Mouse (Mus musculus): ENCODE results near the gene Adgrl1. TPM values are rescaled to one million over a fixed set of nuclear protein-coding genes. Genes with fewer than 3 reads are reported as not detected.

The Adgrl1 gene
- polyA plus RNA-seq, 1 experiment from 2014 or later = 23.5 TPM

DNA sequence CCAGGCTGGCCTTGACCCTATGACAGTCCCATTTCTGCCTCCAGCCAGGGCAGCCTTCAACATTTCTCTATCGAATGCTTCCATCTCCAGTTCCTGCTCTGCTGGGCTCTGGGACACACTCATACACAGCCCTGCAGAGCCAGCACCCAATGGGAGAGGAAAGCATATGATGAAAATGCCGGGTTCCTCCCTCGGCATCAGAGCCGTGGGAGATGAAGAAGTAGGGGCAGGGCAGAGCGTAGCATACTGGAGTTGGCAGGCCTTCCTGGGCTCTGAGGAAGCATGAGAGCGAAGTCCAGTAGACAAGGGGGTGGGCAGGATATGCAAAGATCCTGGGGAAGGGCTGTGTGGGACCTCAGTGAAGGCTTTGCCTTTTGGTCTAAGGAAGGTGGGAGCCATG lies 8.7 kb downstream of the Adgrl1 start:
- 74% methylated on average over 6 of the region's 6 CpGs for WGBS
- H3K4me2 ChIP-seq = no peak overlapping the region
- no peak overlapping the region for H3K9ac ChIP-seq
- H3K9me3 ChIP-seq = no peaks in the 10 kb centered on the region
- H3K4me1 ChIP-seq = peaks cover 41% of the 10 kb centered on the region
- no peak overlapping the region for H3K4me3 ChIP-seq
- ATAC-seq (ENCODE audit: insufficient number of reproducible peaks, low FRiP score, low TSS enrichment, low read depth) = no peak
- no peaks in the 10 kb centered on the region for H3K27me3 ChIP-seq
- peaks cover 9% of the 10 kb centered on the region for H3K36me3 ChIP-seq
- H3K27ac ChIP-seq = no peak overlapping the region

DNA sequence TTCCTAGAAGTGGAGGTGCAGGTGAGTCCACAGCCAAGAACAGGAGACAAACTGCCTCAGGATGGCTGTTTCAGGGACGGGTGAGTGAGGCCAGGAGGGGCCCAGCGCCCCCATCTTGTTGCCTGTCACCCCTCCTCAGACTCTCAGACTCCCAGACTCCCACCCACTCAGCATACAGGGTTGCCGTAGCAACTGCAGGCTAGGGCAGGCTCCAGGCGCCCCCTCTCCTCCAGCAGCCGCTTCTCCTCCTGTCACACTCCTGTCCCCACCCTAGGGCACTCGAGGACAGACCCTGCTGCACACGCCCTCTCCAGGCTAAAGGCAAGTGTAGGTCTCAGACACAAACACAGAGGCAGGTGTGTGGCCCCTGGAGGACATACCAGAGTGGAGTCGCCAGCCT lies 9.4 kb downstream of the Adgrl1 start:
- no peak overlapping the region for H3K9ac ChIP-seq

DNA sequence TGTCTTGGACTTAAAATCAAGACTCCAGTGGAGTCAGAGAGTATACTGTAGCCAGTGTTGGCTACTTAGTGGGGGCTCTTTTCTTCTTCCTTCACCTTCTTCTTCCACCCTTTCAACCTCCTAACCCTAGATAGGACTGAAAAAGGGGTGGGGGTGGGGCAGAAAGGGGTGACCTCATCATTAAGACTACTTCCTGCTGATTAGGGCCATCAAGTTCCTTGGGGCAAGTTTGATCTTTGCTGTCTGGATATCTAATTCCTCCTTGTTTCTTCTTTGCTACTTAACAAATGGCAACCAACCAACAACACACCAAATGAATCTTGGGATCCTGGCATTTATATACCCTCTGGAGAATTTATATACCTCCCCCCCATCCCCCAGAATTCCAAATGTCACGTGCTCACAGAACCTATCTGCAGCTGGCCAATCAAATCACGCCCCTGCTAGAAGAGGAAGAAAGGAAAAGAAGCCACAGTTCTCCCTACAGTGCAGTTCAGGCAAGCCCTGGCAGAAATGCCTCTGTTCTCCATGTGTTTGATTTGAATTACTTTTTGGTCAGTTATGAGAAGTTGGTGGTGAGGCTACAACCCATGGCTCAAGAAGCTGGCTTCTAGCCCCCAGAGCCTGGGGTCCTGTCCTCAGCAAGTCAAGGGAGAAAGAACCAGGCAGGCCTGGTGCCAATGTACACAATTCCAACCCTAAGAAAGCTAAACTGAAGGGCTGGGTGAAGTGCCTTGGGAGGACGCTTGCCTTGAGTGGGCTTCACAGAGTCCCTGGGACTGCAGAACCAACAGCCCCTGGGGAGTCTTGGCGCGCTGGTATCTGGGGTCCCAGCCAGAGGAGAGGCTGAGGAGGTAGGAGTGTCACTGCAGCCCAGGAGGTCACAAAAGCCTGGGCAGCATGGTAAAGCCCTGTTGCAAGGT lies 12.2 kb downstream of the Adgrl1 start:
- Histone ChIP-seq H3K9me3 (no peaks in the 10 kb centered on the region), H3K27me3 (no peaks in the 10 kb centered on the region), H3K9ac (no peak overlapping the region), H3K4me2 (no peak overlapping the region), H3K4me3 (no peak overlapping the region), H3K27ac (no peak overlapping the region), H3K4me1 (peaks cover 32% of the 10 kb centered on the region), H3K36me3 (0 out of 2 replicates have a peak, but pooled peaks cover 6% of the 10 kb centered on the region)
- 68% methylated on average over 5 of the region's 5 CpGs for WGBS
- no peak for ATAC-seq (ENCODE audit: insufficient number of reproducible peaks, low FRiP score, low TSS enrichment, low read depth)

More for the DNA sequence above, 9.4 kb downstream of the Adgrl1 start:
- Histone ChIP-seq H3K36me3 (peaks cover 9% of the 10 kb centered on the region), H3K4me1 (peaks cover 34% of the 10 kb centered on the region), H3K27ac (no peak overlapping the region), H3K9me3 (no peaks in the 10 kb centered on the region), H3K4me2 (no peak overlapping the region), H3K4me3 (no peak overlapping the region), H3K27me3 (no peaks in the 10 kb centered on the region)
- no peak for ATAC-seq (ENCODE audit: insufficient number of reproducible peaks, low FRiP score, low TSS enrichment, low read depth)
- 43% methylated on average over 8 of the region's 8 CpGs for WGBS

DNA sequence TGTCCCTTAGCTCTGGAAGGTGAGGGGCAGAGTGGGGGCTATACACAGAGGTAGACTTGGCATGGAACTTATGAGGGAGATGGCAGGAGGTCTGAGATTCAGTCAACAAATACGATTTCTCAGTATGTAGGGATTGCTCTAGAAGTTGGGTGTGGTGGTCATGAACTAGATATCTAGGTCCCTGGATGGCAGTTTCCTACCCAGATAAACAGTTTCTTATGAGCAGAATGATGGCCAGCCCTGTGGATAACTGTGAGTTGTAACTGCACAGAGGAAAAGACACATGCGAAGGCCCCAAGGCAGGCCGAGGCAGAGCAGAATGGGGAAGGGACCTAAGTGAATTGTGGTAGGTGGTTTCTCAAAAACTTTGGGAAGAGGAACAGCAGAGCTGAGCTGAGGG lies 14.3 kb downstream of the Adgrl1 start:
- Histone ChIP-seq H3K9me3 (no peaks in the 10 kb centered on the region), H3K27ac (no peak overlapping the region), H3K36me3 (peaks cover 24% of the 10 kb centered on the region), H3K27me3 (no peaks in the 10 kb centered on the region), H3K4me3 (no peak overlapping the region), H3K4me2 (no peak overlapping the region), H3K4me1 (peaks cover 24% of the 10 kb centered on the region), H3K9ac (no peak overlapping the region)
- 88% methylated on average over 3 of the region's 3 CpGs for WGBS
- no peak for ATAC-seq (ENCODE audit: insufficient number of reproducible peaks, low FRiP score, low TSS enrichment, low read depth)

DNA sequence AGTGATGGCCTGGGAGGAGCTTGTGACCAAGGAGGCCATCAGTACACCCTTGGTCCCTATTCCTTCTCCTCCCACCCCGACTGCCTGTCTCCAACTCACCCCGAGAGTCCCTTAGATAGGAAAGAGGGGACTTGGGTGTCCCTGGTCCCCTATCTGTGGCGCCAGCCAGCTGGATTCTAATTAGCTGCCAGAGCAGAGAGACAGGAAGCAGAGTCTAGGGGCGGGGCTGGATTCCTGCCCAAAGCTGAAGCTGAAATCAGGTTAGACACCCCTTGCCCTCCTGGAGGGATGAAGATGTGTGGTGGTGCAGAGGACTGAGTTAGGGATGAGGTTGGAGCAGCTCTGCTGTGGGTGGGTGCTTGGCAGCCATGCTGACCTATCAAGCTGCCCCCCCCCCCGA lies 15.0 kb downstream of the Adgrl1 start:
- H3K4me3 ChIP-seq = no peak overlapping the region
- 0 out of 2 replicates have a peak, but pooled peaks have one; percentile 7 for ATAC-seq (ENCODE audit: insufficient number of reproducible peaks, low FRiP score, low TSS enrichment, low read depth)
- H3K27ac ChIP-seq = no peak overlapping the region
- peaks cover 30% of the 10 kb centered on the region for H3K36me3 ChIP-seq
- H3K9ac ChIP-seq = no peak overlapping the region
- 38% methylated on average over 5 of the region's 5 CpGs for WGBS
- no peaks in the 10 kb centered on the region for H3K9me3 ChIP-seq
- H3K4me2 ChIP-seq = no peak overlapping the region
- peaks cover 18% of the 10 kb centered on the region for H3K4me1 ChIP-seq
- H3K27me3 ChIP-seq = no peaks in the 10 kb centered on the region

DNA sequence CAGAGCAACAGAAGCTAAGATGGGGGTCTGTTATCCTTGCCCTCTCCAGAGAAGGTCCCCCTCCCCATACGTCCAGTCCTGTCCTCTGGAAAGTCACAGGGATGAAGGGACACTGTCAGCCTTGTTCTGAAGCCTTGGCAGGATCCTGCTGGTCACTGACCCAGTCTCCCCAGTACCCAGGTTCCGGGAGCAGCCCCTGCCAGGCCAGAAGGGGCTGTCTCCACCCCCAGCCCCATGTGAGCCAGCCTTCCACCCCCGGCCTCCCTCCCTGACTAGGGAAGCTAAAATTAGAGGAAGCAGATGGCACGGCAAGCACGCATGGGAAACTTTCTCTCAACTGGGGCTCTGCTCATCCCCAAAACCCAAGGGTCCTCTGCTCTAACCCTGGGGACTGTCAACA lies 16.1 kb downstream of the Adgrl1 start:
- H3K4me2 ChIP-seq = no peak overlapping the region
- 73% methylated on average over 5 of the region's 5 CpGs for WGBS
- H3K4me3 ChIP-seq = no peak overlapping the region
- peaks cover 17% of the 10 kb centered on the region for H3K4me1 ChIP-seq
- H3K9ac ChIP-seq = no peak overlapping the region
- H3K9me3 ChIP-seq = no peaks in the 10 kb centered on the region
- peaks cover 40% of the 10 kb centered on the region for H3K36me3 ChIP-seq
- no peaks in the 10 kb centered on the region for H3K27me3 ChIP-seq
- no peak for ATAC-seq (ENCODE audit: insufficient number of reproducible peaks, low FRiP score, low TSS enrichment, low read depth)
- H3K27ac ChIP-seq = no peak overlapping the region

DNA sequence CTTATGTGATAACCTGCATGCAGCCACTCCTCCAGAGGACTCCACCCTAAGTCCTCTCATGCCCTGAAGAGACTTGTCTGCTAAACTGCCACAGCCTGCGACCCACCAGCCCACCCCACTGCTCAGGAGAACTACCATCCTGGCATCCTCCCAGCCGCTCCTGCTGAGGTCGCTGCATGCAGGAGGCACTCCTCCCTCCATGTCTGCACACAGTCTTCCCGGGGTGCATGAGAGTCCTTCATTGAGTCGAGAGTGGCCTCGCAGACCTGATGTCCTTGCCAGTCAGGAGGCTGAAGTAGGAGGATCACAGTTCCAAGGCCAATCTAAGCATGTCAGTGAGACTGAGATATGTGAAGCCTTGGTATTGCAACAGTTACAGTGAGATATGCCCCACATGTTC lies 17.7 kb downstream of the Adgrl1 start:
- Histone ChIP-seq H3K9ac (no peak overlapping the region), H3K27ac (no peak overlapping the region), H3K27me3 (no peaks in the 10 kb centered on the region), H3K4me2 (no peak overlapping the region), H3K4me1 (peaks cover 9% of the 10 kb centered on the region), H3K9me3 (no peaks in the 10 kb centered on the region), H3K4me3 (no peak overlapping the region), H3K36me3 (peaks cover 50% of the 10 kb centered on the region)
- 80% methylated on average over 6 of the region's 6 CpGs for WGBS
- ATAC-seq (ENCODE audit: insufficient number of reproducible peaks, low FRiP score, low TSS enrichment, low read depth) = no peak

DNA sequence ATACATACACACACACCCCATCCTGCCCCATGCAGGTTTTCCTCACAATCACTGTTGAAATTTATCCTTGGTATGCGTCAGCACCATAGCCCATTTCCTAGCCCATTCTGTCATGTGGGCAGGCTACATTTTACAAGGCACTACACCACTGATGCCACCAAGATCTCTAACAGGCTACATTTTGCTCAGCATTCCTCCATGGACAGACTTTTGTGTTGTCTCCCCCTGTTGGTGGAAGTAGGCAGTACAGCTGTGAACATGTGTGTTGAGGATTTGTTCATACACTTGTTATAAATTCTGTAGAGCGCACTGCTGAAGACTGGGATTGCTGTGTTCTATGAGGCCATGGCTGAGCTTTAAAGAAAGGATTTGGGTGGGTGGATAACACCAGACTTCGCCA lies 21.7 kb downstream of the Adgrl1 start:
- Histone ChIP-seq H3K9me3 (no peaks in the 10 kb centered on the region), H3K36me3 (peaks cover 82% of the 10 kb centered on the region), H3K27ac (no peak overlapping the region), H3K27me3 (no peaks in the 10 kb centered on the region), H3K4me3 (no peak overlapping the region), H3K9ac (no peak overlapping the region), H3K4me1 (no peaks in the 10 kb centered on the region), H3K4me2 (no peak overlapping the region)
- WGBS = 68% methylated on average over 3 of the region's 3 CpGs
- no peak for ATAC-seq (ENCODE audit: insufficient number of reproducible peaks, low FRiP score, low TSS enrichment, low read depth)

DNA sequence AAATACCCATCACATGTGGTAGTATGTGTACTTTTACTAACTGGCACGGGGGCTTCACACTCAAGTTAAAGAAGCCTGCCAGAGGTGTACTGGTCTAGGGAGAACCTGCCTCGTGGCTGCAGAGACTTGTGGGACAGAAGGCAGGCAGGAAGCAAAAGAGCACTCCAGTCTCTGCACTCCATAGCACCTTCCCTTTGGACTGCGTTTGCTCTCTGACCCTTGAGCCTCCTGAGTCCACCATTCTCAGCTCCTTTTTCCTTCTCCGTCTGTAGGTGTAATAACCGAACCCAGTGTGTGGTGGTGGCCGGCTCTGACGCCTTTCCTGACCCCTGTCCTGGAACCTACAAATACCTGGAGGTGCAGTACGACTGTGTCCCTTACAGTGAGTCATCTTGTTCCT lies 22.8 kb downstream of the Adgrl1 start:
- H3K27me3 ChIP-seq = no peaks in the 10 kb centered on the region
- no peak overlapping the region for H3K9ac ChIP-seq
- 85% methylated on average over 8 of the region's 8 CpGs for WGBS
- H3K4me1 ChIP-seq = no peaks in the 10 kb centered on the region
- no peak for ATAC-seq (ENCODE audit: insufficient number of reproducible peaks, low FRiP score, low TSS enrichment, low read depth)
- H3K4me3 ChIP-seq = no peak overlapping the region
- no peak overlapping the region for H3K4me2 ChIP-seq
- H3K27ac ChIP-seq = no peak overlapping the region
- H3K9me3 ChIP-seq = no peaks in the 10 kb centered on the region
- peaks cover 87% of the 10 kb centered on the region for H3K36me3 ChIP-seq

DNA sequence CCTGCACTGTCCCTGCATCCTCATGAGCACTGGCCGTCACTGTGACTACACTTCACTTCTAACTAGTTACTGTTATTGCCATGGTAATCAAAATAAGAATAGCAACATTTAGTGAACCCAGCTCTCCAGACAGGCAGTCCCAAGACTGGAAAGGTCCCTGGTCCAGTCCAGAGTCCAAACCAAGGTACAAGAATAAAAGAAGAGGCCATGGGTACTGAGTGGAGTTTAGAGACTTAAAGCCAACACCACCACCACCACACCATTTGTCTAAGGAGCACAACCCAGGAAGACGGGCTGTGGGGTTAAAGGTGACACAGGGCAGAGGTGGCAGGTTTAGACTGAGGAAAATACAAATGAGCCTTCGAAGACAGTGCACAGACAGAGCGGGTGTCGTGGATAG lies 24.7 kb downstream of the Adgrl1 start:
- H3K36me3 ChIP-seq = peaks cover 90% of the 10 kb centered on the region
- ATAC-seq (ENCODE audit: insufficient number of reproducible peaks, low FRiP score, low TSS enrichment, low read depth) = no peak
- H3K4me1 ChIP-seq = no peaks in the 10 kb centered on the region
- no peak overlapping the region for H3K9ac ChIP-seq
- H3K27ac ChIP-seq = no peak overlapping the region
- no peak overlapping the region for H3K4me3 ChIP-seq
- no peaks in the 10 kb centered on the region for H3K9me3 ChIP-seq
- no peaks in the 10 kb centered on the region for H3K27me3 ChIP-seq
- no peak overlapping the region for H3K4me2 ChIP-seq
- 87% methylated on average over 5 of the region's 5 CpGs for WGBS

DNA sequence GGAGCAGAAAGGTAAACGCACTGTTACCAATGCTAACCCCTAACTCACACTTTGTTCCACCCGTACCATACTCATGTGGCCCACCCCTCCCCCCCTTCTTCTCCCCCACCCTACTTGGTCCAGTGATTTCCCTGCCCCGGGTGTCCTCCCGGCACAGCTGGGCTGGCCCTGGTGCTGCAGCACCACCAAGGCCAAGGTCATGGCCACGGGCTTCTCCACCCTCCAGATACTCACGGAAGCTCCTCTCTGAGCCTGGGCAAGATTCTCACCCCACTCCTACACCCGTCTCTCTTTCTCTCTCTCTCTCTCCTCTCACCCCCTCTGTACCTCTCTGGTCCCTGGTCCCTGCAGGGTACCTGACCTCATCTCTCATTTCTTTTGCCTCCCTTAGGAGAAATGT lies 26.4 kb downstream of the Adgrl1 start:
- ATAC-seq (ENCODE audit: insufficient number of reproducible peaks, low FRiP score, low TSS enrichment, low read depth) = no peak

DNA sequence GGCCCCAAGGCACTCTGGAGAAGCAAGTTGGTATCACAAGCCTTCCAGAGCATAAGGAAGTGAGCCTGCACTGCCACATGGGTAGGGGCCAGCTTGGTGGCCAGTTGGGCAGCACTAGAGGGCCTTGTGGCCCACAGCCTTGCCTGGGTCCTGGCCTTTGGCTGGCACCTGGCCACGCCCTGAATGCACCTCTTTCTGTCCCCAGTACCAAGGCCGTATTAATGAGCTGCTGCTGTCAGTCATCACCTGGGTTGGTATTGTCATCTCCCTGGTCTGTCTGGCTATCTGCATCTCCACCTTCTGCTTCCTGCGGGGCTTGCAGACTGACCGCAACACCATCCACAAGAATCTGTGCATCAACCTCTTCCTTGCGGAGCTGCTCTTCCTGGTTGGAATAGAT lies 34.3 kb downstream of the Adgrl1 start:
- Histone ChIP-seq H3K27ac (no peak overlapping the region), H3K36me3 (peaks cover 98% of the 10 kb centered on the region), H3K4me2 (no peak overlapping the region), H3K9me3 (no peaks in the 10 kb centered on the region), H3K4me3 (no peak overlapping the region), H3K9ac (no peak overlapping the region), H3K4me1 (no peaks in the 10 kb centered on the region), H3K27me3 (no peaks in the 10 kb centered on the region)
- no peak for ATAC-seq (ENCODE audit: insufficient number of reproducible peaks, low FRiP score, low TSS enrichment, low read depth)
- 85% methylated on average over 5 of the region's 5 CpGs for WGBS

More for the DNA sequence above, 26.4 kb downstream of the Adgrl1 start:
- H3K4me2 ChIP-seq = no peak overlapping the region
- 78% methylated on average over 7 of the region's 7 CpGs for WGBS
- H3K36me3 ChIP-seq = peaks cover 92% of the 10 kb centered on the region
- no peaks in the 10 kb centered on the region for H3K27me3 ChIP-seq
- H3K9ac ChIP-seq = no peak overlapping the region
- no peak overlapping the region for H3K4me3 ChIP-seq
- no peaks in the 10 kb centered on the region for H3K9me3 ChIP-seq
- no peaks in the 10 kb centered on the region for H3K4me1 ChIP-seq
- H3K27ac ChIP-seq = no peak overlapping the region
